Mouse (Mus musculus) E14TG2a.4 (cell line): Measurements from ENCODE around the gene Dmrtb1.

Experiments
- H3K27me3 ChIP-seq: 2 replicates; pipeline ENCODE4 v1.6.1; 2014; ENCODE audit warnings: low read length, control low read depth; ENCODE audit not compliant: insufficient read depth
- H3K36me3 ChIP-seq: 2 replicates; pipeline ENCODE4 v1.6.1; 2014; ENCODE audit warnings: low read length, control low read depth; ENCODE audit not compliant: insufficient read depth
- H3K4me1 ChIP-seq: replicated peaks from 2 replicates; pipeline ENCODE4 v1.6.1; 2014; ENCODE audit warnings: low read depth, low read length, control low read depth
- H3K4me3 ChIP-seq: replicated peaks from 2 replicates; pipeline ENCODE4 v1.5.1; 2014; ENCODE audit warnings: mild to moderate bottlenecking, low read length
- H3K9me3 ChIP-seq: 2 replicates; pipeline ENCODE4 v1.6.1; 2014; ENCODE audit warnings: low read length, control low read depth
- CTCF ChIP-seq: conservative IDR thresholded peaks from 2 replicates; pipeline ENCODE4 v1.5.1; 2014; ENCODE audit warnings: low read length
- NANOG ChIP-seq: IDR thresholded peaks from 2 replicates; pipeline ENCODE4 v1.6.1; 2014; ENCODE audit warnings: borderline replicate concordance, low read length, mixed read lengths
- POU5F1 ChIP-seq: IDR thresholded peaks from 2 replicates; pipeline ENCODE4 v1.6.1; 2014; ENCODE audit warnings: low read length, borderline replicate concordance

The Dmrtb1 gene

GRCm38 (mm10) chr4:107693816-107694215, 9.8 kb upstream of the Dmrtb1 start:
- no peaks in the 10 kb centered on the region for H3K36me3 ChIP-seq
- H3K4me3 ChIP-seq, result no peak overlapping the region
- no peaks in the 10 kb centered on the region for H3K9me3 ChIP-seq
- H3K27me3 ChIP-seq, result 0 out of 2 replicates have a peak, but pooled peaks cover 3% of the 10 kb centered on the region
- H3K4me1 ChIP-seq, result no peaks in the 10 kb centered on the region
- TF ChIP-seq NANOG (no peak), POU5F1 (no peak), CTCF (no peak)

GRCm38 (mm10) chr4:107688213-107688612, 4.2 kb upstream of the Dmrtb1 start:
- H3K4me3 ChIP-seq, result no peak overlapping the region
- no peak for TF ChIP-seq NANOG
- TF ChIP-seq POU5F1, result no peak
- TF ChIP-seq CTCF, result no peak
- no peaks in the 10 kb centered on the region for H3K36me3 ChIP-seq
- H3K27me3 ChIP-seq, result peaks cover 41% of the 10 kb centered on the region
- peaks cover 28% of the 10 kb centered on the region for H3K4me1 ChIP-seq
- no peaks in the 10 kb centered on the region for H3K9me3 ChIP-seq

GRCm38 (mm10) chr4:107687127-107687526, 3.1 kb upstream of the Dmrtb1 start:
- no peaks in the 10 kb centered on the region for H3K9me3 ChIP-seq

GRCm38 (mm10) chr4:107683006-107683756, 849 bp downstream of the Dmrtb1 start:
- peaks cover 84% of the 10 kb centered on the region for H3K27me3 ChIP-seq
- peak overlapping the region; percentile 77 for H3K4me3 ChIP-seq
- H3K9me3 ChIP-seq, result no peaks in the 10 kb centered on the region
- peaks cover 51% of the 10 kb centered on the region for H3K4me1 ChIP-seq
- no peak for TF ChIP-seq CTCF
- no peak for TF ChIP-seq POU5F1
- TF ChIP-seq NANOG, result no peak
- no peaks in the 10 kb centered on the region for H3K36me3 ChIP-seq

More at GRCm38 (mm10) chr4:107687127-107687526, 3.1 kb upstream of the Dmrtb1 start:
- no peak for TF ChIP-seq POU5F1
- TF ChIP-seq CTCF, result no peak
- no peak for TF ChIP-seq NANOG
- H3K36me3 ChIP-seq, result no peaks in the 10 kb centered on the region
- H3K4me3 ChIP-seq, result no peak overlapping the region
- H3K4me1 ChIP-seq, result peaks cover 33% of the 10 kb centered on the region
- peaks cover 50% of the 10 kb centered on the region for H3K27me3 ChIP-seq

- Histone ChIP-seq H3K9me3 (no peaks in the 10 kb centered on the region), H3K4me1 (peaks cover 38% of the 10 kb centered on the region), H3K36me3 (no peaks in the 10 kb centered on the region), H3K27me3 (peaks cover 85% of the 10 kb centered on the region), H3K4me3 (no peak overlapping the region)
- no peak for TF ChIP-seq POU5F1
- TF ChIP-seq NANOG, result no peak
- no peak for TF ChIP-seq CTCF
Observed at GRCm38 (mm10) chr4:107681099-107681849, 2.8 kb downstream of the Dmrtb1 start.

- Histone ChIP-seq H3K9me3 (no peaks in the 10 kb centered on the region), H3K4me3 (0 out of 2 replicates have a peak overlapping the region, but pooled peaks have one; percentile 29), H3K36me3 (no peaks in the 10 kb centered on the region), H3K27me3 (peaks cover 85% of the 10 kb centered on the region), H3K4me1 (peaks cover 33% of the 10 kb centered on the region)
- TF ChIP-seq CTCF (no peak), POU5F1 (no peak), NANOG (no peak)
Observed at GRCm38 (mm10) chr4:107680311-107681098, 3.5 kb downstream of the Dmrtb1 start.

GRCm38 (mm10) chr4:107675645-107676044, 8.4 kb downstream of the Dmrtb1 start:
- H3K9me3 ChIP-seq, result no peaks in the 10 kb centered on the region

GRCm38 (mm10) chr4:107674322-107674644, 9.7 kb downstream of the Dmrtb1 start:
- Histone ChIP-seq H3K9me3 (no peaks in the 10 kb centered on the region), H3K4me1 (peaks cover 8% of the 10 kb centered on the region), H3K27me3 (peaks cover 81% of the 10 kb centered on the region), H3K36me3 (no peaks in the 10 kb centered on the region), H3K4me3 (no peak overlapping the region)
- no peak for TF ChIP-seq NANOG
- no peak for TF ChIP-seq CTCF
- TF ChIP-seq POU5F1, result no peak

More at GRCm38 (mm10) chr4:107675645-107676044, 8.4 kb downstream of the Dmrtb1 start:
- no peak for TF ChIP-seq NANOG
- TF ChIP-seq POU5F1, result no peak
- no peak for TF ChIP-seq CTCF
- no peak overlapping the region for H3K4me3 ChIP-seq
- H3K27me3 ChIP-seq, result peaks cover 87% of the 10 kb centered on the region
- H3K4me1 ChIP-seq, result peaks cover 21% of the 10 kb centered on the region
- no peaks in the 10 kb centered on the region for H3K36me3 ChIP-seq
